Mouse (Mus musculus) regulatory T cell (primary cell): Measurements from ENCODE around the gene Usp46.
"Not testable (repeated sequence)": the region's sequence is repeated elsewhere in the genome, so short reads cannot be mapped to it uniquely, and the experiment has no call there.

Source experiments
- in situ Hi-C: fragments of 300-600 bp; cut with MboI, MseI; formaldehyde crosslinking; loops from one replicate; pipeline ENCODE4 v1.15.1; 2025; ENCODE audit warnings: high pct_unique_total_duplicates

The Usp46 gene

DNA sequence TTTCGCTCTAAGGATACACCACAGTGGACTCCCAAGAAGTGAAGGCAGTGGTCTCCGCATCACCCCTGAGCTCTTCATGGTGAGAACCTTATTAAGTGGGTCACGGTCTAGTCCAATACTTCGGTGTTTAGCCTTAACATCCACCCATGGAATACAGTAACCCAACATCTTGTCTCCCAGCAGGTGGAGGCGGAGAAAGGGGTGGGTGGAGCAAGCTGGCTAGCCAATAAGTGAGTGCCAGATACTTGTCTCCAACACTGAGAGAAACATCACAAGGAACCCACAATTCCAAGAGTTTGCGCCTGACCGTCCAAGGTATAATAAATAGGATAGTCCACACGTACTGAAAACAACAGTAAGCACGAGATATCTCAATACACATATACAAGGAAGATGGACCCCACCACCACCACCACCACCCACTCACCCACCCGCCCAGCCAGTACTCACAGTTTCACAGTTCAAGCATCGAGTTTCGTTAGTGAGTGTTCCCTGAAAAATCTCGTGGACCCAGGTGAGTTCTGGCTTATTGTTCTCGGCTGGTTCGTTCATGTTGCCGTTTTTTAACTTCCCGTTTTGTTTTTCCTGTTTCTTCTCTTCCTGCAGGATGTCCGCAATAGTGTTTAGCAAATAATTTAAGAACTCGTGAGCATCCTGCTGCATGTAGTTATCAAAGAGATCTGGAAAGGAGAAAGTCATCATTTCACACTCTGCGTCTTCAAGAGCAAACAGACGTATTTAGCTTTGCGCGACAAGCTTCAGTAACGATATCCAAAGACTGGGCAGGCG is 39.3 kb downstream of the Usp46 start:
- in situ Hi-C loops, result no loop called here

DNA sequence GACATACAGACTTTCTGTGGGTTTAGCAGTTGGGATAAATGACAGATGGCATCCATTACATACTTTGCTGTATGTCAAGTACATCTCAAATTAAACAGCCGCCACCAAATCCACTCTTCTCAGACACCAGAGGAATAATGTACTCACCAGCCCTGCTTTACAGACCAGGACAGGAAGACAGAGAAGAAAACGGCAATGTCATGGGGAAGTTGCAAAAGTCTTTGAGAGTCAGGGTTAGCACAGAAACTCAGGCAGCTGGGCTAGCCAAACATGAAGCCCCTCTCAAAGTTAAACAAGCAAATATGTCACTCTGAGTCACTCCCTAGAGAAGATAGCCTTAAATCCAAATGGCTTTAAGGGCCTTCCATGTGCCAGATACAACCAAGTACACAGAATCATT is 40.0 kb downstream of the Usp46 start:
- in situ Hi-C loops, result no loop called here

DNA sequence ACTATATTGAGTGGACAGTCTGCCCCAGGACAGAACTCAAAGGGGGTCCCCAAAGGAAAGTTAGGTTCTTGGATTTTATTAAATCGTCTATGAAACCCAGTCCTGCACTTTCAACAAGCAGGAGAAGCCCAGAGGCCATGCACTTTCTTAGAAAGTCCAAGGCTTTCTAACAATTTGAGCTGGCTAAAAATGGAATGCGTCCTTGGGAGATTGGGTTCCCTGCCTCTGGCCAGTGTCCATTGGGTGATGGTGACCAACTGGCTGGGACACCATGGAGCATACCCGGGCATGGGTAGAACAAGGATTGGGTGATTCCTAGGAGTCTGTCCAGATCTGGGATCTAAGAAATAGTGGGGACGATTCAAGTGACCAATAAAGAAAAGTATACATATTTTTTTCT is 47.7 kb downstream of the Usp46 start:
- in situ Hi-C loops, result no loop called here

DNA sequence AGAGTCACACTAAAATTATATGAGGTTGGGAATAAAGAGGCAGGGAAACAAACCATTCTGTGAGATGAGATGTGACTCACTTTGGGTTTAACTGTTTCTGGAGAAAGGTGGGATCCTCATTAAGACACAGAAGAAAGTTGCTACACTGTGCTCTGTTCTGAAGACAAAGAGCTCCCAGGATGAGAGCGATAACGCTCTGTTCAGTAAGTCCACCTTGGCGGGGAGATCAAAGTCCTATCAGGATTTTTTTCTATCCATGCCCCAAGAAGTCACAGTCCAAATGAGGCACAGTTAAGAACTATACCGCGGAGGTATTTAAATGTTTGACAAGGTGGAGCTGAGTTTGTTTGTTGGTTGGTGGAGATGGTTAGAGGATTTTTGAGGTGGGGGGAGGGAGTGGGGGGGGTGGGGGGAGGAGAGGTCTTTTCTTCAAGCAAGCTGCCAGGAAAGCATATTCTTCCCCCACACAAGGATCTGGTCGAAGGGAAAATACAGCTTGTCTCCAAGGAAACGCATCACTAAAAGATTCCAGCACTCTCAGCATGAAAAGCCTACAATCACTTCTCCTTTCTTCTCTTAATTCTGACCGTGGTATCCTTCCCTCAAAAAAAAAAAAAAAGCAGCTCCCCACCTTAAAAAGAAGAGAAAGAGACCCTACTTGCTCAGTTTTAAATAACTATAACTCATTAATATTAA is 49.2 kb downstream of the Usp46 start:
- in situ Hi-C loops, result no loop called here

DNA sequence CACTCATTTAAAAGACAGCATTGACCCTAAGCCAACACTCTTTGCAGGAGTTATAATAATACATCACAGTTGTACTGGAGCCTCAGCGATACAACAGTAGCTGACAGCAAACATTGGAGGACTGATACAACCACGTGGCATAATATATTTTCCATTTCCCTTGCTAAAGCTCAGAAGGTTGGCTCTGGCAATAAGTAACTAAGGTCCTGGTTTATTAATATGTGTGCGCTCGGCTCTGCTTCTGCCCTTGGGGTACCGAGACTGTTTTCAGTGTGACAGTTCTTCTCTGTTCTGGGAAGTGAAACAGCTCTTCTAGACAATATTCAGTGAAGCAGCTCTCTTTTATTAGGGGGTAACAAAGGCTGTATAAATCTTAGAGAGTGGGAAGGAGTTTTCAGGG is 50.7 kb downstream of the Usp46 start:
- in situ Hi-C loops, result no loop called here

DNA sequence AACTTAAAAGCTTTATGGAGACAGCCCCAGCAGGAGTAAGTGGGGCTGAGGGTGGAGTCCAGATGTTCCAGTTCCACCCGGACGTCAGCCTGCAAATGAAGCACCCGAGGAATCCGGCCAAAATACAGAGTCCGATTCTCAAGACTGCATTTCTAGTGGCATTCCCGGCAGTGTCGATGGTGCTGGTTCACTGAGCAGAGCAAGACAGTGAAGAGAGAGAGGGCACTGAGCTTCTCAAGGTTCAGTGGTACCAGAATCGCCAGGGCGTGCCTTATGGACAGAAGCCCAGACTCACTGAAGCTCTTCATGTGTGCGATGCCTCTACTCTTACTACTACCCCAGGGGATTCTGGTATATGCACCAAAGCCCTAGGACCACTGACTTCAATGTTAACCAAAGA is 56.6 kb downstream of the Usp46 start:
- in situ Hi-C loops, result loop anchor here (5.0 kb wide), 1 partner anchor 84 kb away; no protein-coding TSS in a partner anchor

DNA sequence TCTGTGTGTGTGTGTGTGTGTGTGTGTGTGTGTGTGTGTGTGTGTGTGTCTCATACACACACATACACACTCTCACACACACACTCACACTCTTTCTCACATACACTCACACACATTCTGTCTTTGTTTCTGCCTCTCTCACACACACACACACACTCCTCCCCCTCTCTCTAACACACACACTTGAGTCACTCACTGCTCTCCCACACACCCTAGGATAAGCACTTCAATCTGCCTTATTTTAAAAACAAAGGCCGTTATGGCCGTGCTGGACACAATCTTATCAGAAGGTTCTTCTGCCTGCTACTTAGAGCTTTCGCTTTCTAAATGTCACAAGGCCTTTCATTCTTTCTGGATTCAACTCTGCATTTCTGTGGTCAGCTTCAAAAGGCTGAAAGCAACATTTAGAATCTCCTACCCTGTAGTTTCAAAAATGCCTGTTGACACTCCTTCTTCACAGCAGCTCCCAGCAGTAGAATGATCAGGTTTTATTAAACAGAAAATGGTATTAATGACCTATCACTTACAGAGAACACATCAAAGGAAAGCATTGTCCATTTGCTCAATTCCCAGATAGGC is 60.6 kb downstream of the Usp46 start:
- in situ Hi-C loops, result no loop called here

DNA sequence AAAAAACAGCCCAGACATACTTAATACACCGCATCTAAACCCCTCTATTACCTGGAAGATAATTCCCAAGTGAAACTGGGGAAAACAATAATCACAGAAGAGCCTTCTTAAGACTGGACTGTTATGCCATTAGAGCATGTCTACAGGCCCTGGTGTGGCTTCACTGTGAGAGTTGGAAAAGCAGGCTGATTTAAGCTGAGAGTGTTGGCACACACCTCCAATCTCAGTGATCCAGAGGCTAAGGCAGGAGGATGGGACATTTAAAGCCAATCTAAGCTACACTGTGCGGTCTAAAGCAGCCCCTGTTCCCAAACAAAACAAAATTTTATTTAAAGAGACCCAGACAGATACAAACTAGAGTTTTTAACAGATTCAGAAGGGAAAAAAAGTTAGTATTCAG is 62.3 kb downstream of the Usp46 start:
- in situ Hi-C loops, result no loop called here

DNA sequence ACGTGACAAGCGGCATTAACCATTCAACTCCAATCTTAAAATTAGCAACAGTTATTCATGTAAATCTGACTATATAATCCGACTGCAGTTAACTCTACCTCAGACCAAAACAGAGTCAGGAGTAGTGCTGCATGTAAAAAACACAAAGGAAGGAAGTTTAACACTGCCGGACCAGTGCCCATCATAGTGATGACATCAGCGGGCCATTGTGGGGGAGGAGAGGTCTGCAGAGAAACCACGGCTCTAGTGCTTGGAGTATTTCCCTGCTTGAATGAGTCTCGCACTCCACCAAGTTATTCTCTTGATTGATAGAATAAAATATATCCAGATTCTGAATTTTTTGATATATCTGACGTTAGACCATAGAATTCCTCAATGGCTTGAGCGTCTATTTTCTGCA is 66.5 kb downstream of the Usp46 start:
- in situ Hi-C loops, result no loop called here

DNA sequence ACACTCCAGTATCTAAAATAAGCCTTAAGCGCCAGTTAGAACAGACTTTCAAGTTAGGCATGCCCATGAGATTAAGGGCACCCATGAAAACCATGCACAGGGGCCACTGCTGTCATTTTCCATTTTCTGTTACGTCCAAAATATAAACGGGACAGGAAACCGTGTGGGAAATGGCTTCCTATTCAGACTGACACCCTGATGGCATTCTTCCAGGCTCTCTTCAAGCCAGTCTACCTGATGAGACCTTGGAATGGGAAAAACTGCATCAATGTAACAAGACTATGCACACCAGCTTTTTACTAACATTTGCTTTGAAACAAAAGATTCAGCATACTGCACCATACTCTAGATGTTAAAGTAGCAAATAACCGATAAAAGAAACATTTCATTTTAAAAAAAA is 69.3 kb downstream of the Usp46 start:
- in situ Hi-C loops, result no loop called here

DNA sequence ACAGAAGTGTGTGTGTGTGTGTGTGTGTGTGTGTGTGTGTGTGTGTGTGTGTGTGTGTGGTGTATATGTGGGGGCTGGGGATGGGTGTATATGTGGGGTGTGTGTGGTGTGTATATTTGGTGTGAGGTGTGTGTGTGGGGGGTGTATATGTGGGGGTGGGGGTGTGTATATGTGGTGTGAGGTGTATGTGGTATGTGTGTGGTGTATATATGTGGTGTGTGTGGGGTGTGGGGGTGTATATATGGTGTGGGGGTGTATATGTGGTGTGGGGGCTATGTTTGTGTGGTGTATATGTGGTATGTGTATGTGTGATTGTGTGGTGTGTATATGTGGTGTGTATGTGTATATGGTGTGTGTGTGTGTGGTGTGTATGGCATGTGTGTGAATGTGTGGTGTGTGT is 73.4 kb downstream of the Usp46 start:
- in situ Hi-C loops, result no loop called here

DNA sequence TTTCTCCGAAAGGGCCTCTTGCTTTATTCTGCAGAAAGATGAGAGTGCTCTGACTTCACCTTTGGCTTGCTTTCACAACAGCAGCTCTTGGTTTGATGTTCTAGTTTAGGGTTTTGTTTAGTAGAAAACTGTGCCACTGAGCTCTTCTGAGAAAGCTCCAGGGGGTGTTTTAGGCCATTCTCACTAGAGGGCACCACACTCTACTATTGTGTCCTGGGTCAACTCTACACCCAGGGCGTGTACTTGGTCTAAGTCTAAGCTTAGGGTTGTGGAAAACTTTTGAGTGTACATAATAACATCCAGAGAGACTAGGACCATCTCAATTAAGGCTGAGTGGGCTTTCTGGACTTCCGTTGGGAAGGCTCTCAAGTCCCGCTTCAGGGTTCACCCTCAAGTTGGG is 74.7 kb downstream of the Usp46 start:
- in situ Hi-C loops, result no loop called here

DNA sequence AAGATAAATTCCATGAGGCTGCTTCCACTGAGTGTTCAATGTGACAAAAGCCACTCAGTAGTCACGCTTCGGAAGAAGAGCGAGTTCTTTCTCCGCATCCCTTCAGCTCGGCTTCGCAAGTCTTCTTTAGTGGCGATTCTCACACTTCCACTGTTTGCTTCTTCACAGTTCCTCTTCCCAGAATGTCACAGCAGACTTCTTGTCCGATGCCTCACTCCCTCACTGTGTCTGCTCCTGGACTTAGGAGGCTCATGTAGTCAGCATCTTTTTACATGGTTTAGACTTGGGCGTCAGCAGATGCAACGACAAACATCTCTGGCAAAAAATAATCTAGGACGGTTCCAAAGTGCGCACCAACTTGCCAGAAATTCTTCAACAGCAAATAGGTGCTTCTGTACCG is 75.9 kb downstream of the Usp46 start:
- in situ Hi-C loops, result no loop called here

DNA sequence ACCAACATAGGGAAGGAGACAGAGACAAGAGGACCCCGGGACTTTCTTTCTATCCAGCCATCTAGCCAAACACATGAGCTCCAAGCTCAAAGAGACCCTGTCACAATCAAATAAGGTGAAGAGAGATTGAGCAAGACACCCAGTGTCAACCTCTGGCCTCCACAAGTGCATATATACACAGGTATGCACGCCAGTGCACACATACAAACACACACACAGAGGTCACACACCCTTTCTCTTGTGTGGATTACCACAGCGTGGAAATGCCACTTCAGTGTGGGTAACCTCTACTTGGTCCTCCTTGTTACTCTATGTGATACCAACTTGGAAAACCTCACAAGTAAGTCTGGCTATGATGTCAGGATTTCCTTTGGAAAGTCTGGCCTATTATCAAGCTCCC is 78.7 kb downstream of the Usp46 start:
- in situ Hi-C loops, result no loop called here

DNA sequence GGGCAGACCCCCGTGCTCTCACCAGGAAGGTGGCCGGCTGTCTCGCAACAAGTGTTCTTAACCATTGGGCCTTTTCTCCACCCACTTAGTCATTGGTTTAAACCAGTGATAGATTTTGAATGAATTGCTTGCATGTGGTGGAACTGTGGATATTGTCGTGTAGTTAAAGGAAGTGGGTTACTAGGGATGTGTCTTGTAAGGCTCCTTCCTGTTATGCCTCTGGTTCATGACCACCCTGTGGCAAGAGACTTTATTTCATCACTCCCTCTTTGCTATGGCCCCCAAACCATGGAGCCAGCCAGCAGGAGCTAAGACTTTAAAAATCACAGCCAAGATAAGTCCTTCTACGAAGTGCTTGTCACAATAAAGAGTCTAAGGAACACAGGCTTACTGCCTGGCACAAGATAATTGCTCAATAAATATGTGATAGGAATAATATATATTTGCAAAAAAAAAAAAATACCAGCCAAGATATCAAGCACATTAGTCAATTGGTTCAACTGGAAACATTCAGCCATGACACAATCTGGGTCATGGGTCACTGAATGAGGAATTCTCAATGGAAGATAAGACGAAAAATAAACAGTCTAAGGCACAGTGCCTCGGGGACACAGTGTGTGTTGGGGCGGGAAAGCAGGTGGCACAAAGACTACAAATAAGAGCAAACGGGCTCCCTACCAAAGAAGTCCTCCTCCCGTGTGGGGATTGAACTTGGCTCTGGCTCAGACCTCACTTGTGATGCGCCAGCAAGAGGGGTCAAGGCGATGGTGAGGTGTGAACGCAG is 80.3 kb downstream of the Usp46 start:
- in situ Hi-C loops, result no loop called here

DNA sequence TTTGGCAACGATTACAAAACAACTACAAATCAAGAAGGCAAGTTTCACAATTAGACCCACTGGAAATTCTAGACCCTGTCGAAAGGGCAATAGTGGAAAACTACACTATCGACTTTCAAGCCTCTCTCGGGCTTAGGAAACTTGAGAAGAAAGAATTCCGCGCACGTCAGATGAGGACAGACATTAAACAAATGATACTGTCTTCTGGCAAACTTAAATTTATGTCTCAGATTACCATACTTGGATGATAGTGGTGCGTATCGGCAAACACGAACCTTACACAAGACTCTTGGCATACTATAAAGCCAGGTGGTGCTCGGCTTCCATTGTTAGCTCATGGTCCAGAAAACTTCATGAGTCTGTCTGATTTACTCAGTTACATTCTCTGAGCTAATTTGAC is 90.8 kb downstream of the Usp46 start:
- in situ Hi-C loops, result no loop called here

DNA sequence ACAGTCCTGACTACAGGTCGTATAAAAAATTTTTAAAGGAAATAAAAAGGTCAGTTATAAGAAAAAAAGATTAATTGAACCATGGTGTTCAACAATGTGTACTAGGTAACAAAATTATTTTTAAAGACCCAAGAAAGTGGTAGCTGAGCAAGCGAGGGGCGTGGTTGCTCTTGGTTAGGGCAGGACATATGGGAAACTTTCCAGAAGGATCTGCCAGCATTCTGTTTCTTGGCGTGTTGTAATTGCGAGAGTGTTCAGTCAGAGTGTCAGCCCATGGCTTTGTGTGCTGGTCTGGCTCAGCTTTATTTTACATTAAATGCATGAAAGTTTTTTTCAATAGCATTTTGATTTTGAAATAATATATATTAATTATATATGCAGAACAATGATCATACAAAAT is 96.5 kb downstream of the Usp46 start:
- in situ Hi-C loops, result no loop called here

DNA sequence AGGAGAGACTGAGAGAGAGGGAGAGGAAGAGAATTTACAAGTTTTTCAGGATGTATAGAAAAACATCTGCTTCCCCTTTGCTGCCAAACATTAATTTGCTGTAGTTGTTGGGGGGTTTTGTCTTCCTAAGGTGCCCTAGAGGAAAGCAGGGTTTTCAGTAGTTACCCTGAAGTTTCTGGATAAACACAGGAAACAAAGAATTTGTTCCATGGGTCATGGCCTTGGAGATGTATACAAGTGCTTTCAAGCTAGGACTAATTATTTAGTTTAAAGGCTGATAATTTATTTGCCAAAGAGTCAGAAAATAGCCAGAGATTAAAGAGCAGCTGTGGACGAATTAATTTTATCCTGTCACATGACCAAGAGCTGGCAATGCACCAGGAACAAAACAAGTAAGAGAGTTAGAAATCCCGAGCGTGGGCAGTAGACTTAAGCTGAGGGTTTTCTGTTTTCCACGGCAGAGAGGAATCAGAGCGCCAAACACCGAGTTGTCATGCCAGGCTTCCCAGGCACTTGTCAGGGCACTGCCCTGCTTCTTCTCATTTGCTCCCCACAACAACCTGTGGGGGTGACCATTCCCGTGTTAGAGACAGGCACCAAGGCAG is 98.1 kb downstream of the Usp46 start:
- in situ Hi-C loops, result no loop called here

DNA sequence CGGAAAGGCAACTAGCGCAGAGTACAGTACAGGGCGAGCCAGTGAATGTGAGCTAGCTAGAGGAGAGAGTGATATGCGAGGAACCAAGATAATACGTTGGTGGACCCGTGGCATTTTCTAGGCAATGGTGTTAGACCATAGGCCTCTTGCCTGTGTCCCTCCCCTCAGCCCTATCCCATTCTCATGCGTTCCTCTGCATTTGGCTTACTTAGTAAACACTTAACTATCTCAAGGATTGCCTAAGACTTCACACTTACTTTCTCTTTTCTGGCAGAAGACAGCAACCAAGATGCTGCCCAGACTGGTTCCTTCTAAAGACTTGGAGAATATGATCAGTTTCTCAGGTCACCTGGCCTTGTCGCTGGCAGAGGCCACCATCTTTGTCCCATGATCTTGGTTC is 98.9 kb downstream of the Usp46 start:
- in situ Hi-C loops, result no loop called here

DNA sequence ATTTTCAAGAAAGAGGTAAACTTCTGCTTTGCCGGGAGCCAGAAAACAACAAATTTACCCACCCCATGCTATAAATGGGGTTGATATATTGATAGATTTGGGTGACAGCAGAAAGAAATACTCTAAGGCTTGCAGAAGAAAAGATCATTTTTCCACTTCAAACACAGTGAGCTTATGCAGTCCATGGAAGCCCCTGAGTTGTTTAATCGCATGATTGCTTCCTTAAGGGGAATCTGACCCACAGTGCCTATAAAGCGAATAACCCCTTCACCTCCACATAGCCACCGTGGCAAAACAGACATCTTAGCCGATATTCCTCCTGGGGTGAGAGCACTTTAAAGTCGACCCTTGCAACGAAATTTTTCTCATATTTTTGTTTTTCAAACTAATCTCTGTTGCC is 108.5 kb downstream of the Usp46 start:
- in situ Hi-C loops, result no loop called here

DNA sequence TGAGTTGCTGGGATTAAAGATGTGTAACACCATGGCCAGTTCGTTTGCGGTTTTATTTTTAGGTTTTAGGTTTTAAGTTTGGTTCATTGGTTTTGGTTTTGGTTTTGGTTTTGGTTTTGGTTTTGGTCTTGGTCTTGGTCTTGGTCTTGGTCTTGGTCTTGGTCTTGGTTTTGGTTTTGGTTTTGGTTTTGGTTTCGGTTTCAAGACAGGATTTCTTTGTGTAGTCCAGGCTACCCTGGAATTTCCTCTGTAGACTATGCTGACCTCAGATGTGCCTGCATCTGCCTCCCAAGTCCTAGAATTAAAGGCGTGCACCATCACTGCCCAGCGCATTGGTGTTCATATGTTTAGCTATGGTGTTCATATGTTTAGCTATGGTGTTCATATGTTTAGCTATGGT is 109.6 kb downstream of the Usp46 start:
- in situ Hi-C loops, result not testable (repeated sequence)

DNA sequence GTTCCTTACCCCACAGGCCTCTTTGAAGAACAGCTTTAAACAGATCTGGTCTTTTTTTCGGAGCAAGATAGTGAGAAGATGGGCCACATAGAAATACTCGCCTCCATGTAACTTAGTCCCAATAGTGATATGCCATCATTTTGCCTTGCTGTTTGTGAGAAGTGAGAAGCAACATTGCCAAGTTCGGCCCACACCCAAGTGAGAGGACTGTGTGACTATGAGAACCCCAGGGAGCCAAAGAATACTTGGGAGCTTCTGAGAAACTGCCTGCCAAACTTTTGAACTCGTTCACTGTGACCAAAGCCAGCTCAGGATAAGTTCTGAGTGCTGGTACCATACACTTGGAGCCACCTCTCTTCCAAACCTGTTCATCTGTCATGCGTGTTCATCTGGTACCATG is 110.1 kb downstream of the Usp46 start:
- in situ Hi-C loops, result no loop called here
